Mouse (Mus musculus) intestine, embryonic 14.5 days (tissue): ENCODE results near the gene Gna11. TPM values are rescaled to one million over a fixed set of nuclear protein-coding genes. Genes with fewer than 3 reads are reported as not detected.

Experiments used
- ATAC-seq: fragments of 200-750 bp; cut with Nextera tagmentation; replicated peaks from 2 replicates; pipeline ENCODE4 v1.8.0; 2017; ENCODE audit warnings: low read depth, moderate number of reproducible peaks, moderate TSS enrichment, moderate library complexity; ENCODE audit not compliant: low FRiP score, low TSS enrichment
- DNase-seq: peaks from one replicate; pipeline ENCODE4 v3.0.0-alpha.2; 2018; ENCODE audit warnings: low spot score
- H3K27ac ChIP-seq: fragments of 300-500 bp; sonication (generic); 2 replicates; pipeline ENCODE4 v1.5.1; 2014; ENCODE audit warnings: low read depth, mild to moderate bottlenecking, control low read depth
- H3K27me3 ChIP-seq: fragments of 300-500 bp; sonication (generic); replicated peaks from 2 replicates; pipeline ENCODE4 v1.6.1; 2014; ENCODE audit warnings: low read length, control low read depth; ENCODE audit not compliant: control insufficient read depth, insufficient read depth
- H3K36me3 ChIP-seq: fragments of 300-500 bp; sonication (generic); 2 replicates; pipeline ENCODE4 v1.6.1; 2014; ENCODE audit warnings: low read length, control low read depth; ENCODE audit not compliant: control insufficient read depth, insufficient read depth
- H3K4me1 ChIP-seq: fragments of 300-500 bp; sonication (generic); replicated peaks from 2 replicates; pipeline ENCODE4 v1.6.1; 2014; ENCODE audit warnings: low read length, control low read depth, mixed read lengths; ENCODE audit not compliant: control insufficient read depth, insufficient read depth
- H3K4me2 ChIP-seq: fragments of 300-500 bp; sonication (generic); 2 replicates; pipeline ENCODE4 v1.6.1; 2014; ENCODE audit warnings: low read length
- H3K4me3 ChIP-seq: fragments of 300-500 bp; sonication (generic); 2 replicates; pipeline ENCODE4 v1.5.1; 2014; ENCODE audit warnings: low read depth, low read length, control low read depth, mixed read lengths
- H3K9ac ChIP-seq: fragments of 300-500 bp; sonication (generic); 2 replicates; pipeline ENCODE4 v1.6.1; 2014; ENCODE audit warnings: mild to moderate bottlenecking, low read length
- H3K9me3 ChIP-seq: fragments of 300-500 bp; sonication (generic); 2 replicates; pipeline ENCODE4 v1.6.1; 2016; ENCODE audit warnings: low read length, control low read depth; ENCODE audit not compliant: control insufficient read depth
- WGBS: fragments of 180-500 bp; shearing (Covaris S2); extraction: QIAGEN DNeasy Blood & Tissue Kit; methylation state at CpG from one replicate; pipeline ENCODE4 v1.1.7; 2014; 5-methylcytosine and 5-hydroxymethylcytosine counted together
- polyA plus RNA-seq: library from polyadenylated mRNA; unstranded; fragments of >200 nt; fragmentation: Nextera tagmentation; extraction: Ambion mirVana; gene quantifications from 2 replicates; pipeline ENCODE4 v1.2.1, GENCODE M21; 2014

Gene Gna11
- polyA plus RNA-seq, 1 experiment from 2014 or later, result 171 TPM

- Histone ChIP-seq H3K9ac (0 out of 2 replicates have a peak within 1 kb of the TSS, but pooled peaks have one; percentile 16), H3K4me2 (0 out of 2 replicates have a peak within 1 kb of the TSS, but pooled peaks have one; percentile 16), H3K9me3 (no peaks in the 10 kb centered on the region), H3K4me1 (peaks cover 7% of the 10 kb centered on the region), H3K36me3 (0 out of 2 replicates have a peak, but pooled peaks cover 4% of the 10 kb centered on the region), H3K27me3 (no peaks in the 10 kb centered on the region), H3K27ac (no peak within 1 kb of the TSS), H3K4me3 (no peak within 1 kb of the TSS)
- WGBS, result 18% methylated on average over 9 of the region's 9 CpGs
- DNase-seq, result no peak
- no peak for ATAC-seq
Observed at GRCm38 (mm10) chr10:81524051-81524605, 20.9 kb downstream of the Gna11 start, which contains the start of gene Gna15. Gene Gna15 (minus strand): TSS chr10:81524225.

- Histone ChIP-seq H3K4me1 (peaks cover 7% of the 10 kb centered on the region), H3K4me3 (no peak overlapping the region), H3K9ac (0 out of 2 replicates have a peak overlapping the region, but pooled peaks have one; percentile 16), H3K27me3 (no peaks in the 10 kb centered on the region), H3K9me3 (no peaks in the 10 kb centered on the region), H3K36me3 (no peaks in the 10 kb centered on the region), H3K4me2 (0 out of 2 replicates have a peak overlapping the region, but pooled peaks have one; percentile 16), H3K27ac (no peak overlapping the region)
- DNase-seq, result no peak
- no peak for ATAC-seq
- WGBS, result 17% methylated on average over 19 of the region's 19 CpGs
Observed at GRCm38 (mm10) chr10:81523570-81523969, 21.4 kb downstream of the Gna11 start.

GRCm38 (mm10) chr10:81523142-81523541 is 21.8 kb downstream of the Gna11 start:
- Histone ChIP-seq H3K9ac (no peak overlapping the region), H3K9me3 (no peaks in the 10 kb centered on the region), H3K4me1 (peaks cover 7% of the 10 kb centered on the region), H3K27ac (no peak overlapping the region), H3K4me3 (no peak overlapping the region), H3K27me3 (no peaks in the 10 kb centered on the region), H3K36me3 (no peaks in the 10 kb centered on the region), H3K4me2 (no peak overlapping the region)
- WGBS, result 81% methylated on average over 6 of the region's 6 CpGs
- DNase-seq (no peak), ATAC-seq (no peak)

- no peaks in the 10 kb centered on the region for H3K36me3 ChIP-seq
- no peak overlapping the region for H3K9ac ChIP-seq
- 70% methylated on average over 3 of the region's 3 CpGs for WGBS
- ATAC-seq (no peak), DNase-seq (no peak)
- no peak overlapping the region for H3K27ac ChIP-seq
- no peaks in the 10 kb centered on the region for H3K9me3 ChIP-seq
- H3K27me3 ChIP-seq, result no peaks in the 10 kb centered on the region
- H3K4me2 ChIP-seq, result no peak overlapping the region
- peaks cover 7% of the 10 kb centered on the region for H3K4me1 ChIP-seq
- no peak overlapping the region for H3K4me3 ChIP-seq
Observed at GRCm38 (mm10) chr10:81519978-81520365, 25.0 kb downstream of the Gna11 start.

- Histone ChIP-seq H3K9ac (no peak overlapping the region), H3K4me3 (no peak overlapping the region), H3K4me1 (peaks cover 7% of the 10 kb centered on the region), H3K27ac (no peak overlapping the region), H3K36me3 (no peaks in the 10 kb centered on the region), H3K9me3 (no peaks in the 10 kb centered on the region), H3K27me3 (no peaks in the 10 kb centered on the region), H3K4me2 (no peak overlapping the region)
- DNase-seq (no peak), ATAC-seq (no peak)
- WGBS, result 77% methylated on average over 6 of the region's 6 CpGs
Observed at GRCm38 (mm10) chr10:81519227-81519977, 25.6 kb downstream of the Gna11 start.

GRCm38 (mm10) chr10:81518546-81518945 is 26.4 kb downstream of the Gna11 start:
- 11% methylated on average over 4 of the region's 4 CpGs for WGBS
- ATAC-seq, result 0 out of 2 replicates have a peak, but pooled peaks have one; percentile 44
- Histone ChIP-seq H3K27ac (no peak overlapping the region), H3K36me3 (no peaks in the 10 kb centered on the region), H3K4me2 (no peak overlapping the region), H3K9ac (no peak overlapping the region), H3K4me3 (no peak overlapping the region), H3K4me1 (peaks cover 2% of the 10 kb centered on the region), H3K27me3 (no peaks in the 10 kb centered on the region), H3K9me3 (0 out of 2 replicates have a peak, but pooled peaks cover 3% of the 10 kb centered on the region)
- peak; percentile 77 for DNase-seq

- Histone ChIP-seq H3K4me2 (no peak overlapping the region), H3K4me1 (no peaks in the 10 kb centered on the region), H3K36me3 (no peaks in the 10 kb centered on the region), H3K9me3 (0 out of 2 replicates have a peak, but pooled peaks cover 3% of the 10 kb centered on the region), H3K27ac (no peak overlapping the region), H3K4me3 (no peak overlapping the region), H3K9ac (no peak overlapping the region), H3K27me3 (no peaks in the 10 kb centered on the region)
- ATAC-seq (no peak), DNase-seq (no peak)
- WGBS, result 72% methylated on average over 8 of the region's 8 CpGs
Observed at GRCm38 (mm10) chr10:81517227-81517626, 27.8 kb downstream of the Gna11 start.

GRCm38 (mm10) chr10:81513798-81514197 is 31.2 kb downstream of the Gna11 start:
- 0 out of 2 replicates have a peak, but pooled peaks cover 3% of the 10 kb centered on the region for H3K9me3 ChIP-seq
- H3K27me3 ChIP-seq, result 0 out of 2 replicates have a peak, but pooled peaks cover 2% of the 10 kb centered on the region
- DNase-seq, result no peak
- 89% methylated on average over 5 of the region's 5 CpGs for WGBS
- ATAC-seq, result no peak
- H3K9ac ChIP-seq, result no peak overlapping the region
- H3K36me3 ChIP-seq, result no peaks in the 10 kb centered on the region
- H3K4me3 ChIP-seq, result no peak overlapping the region
- no peaks in the 10 kb centered on the region for H3K4me1 ChIP-seq
- H3K27ac ChIP-seq, result no peak overlapping the region
- H3K4me2 ChIP-seq, result no peak overlapping the region
